In genomic region chr4:143270903-143271302, GRCm38 (mm10) we compare ENCODE assay signal across 17 mouse cellular contexts. TPM values are rescaled to one million over a fixed set of nuclear protein-coding genes. Genes with fewer than 3 reads are reported as not detected.
"Had no signal": no experiment of that assay in that cellular context is flagged by ENCODE, and none has a peak within 500 bp of the region (broad histone marks: within the 10 kb centered on the region; RNA-seq: fewer than 3 reads in every experiment).

No protein-coding gene starts in this region.

- ATAC-seq: midbrain, embryonic 13.5 days; midbrain, embryonic 15.5 days had no signal

- H3K9ac ChIP-seq: lung, embryonic 14.5 days; midbrain, embryonic 13.5 days; midbrain, embryonic 15.5 days; neural tube, embryonic 12.5 days; stomach, embryonic 15.5 days had no signal

- H3K4me2 ChIP-seq: lung, embryonic 14.5 days; midbrain, embryonic 11.5 days; midbrain, embryonic 13.5 days; midbrain, embryonic 15.5 days; neural tube, embryonic 12.5 days; stomach, embryonic 15.5 days had no signal

- H3K27me3 ChIP-seq: megakaryocyte, embryonic 14.5 days; midbrain, embryonic 13.5 days; midbrain, embryonic 15.5 days; neural tube, embryonic 12.5 days; stomach, embryonic 15.5 days had no signal

- H3K4me3 ChIP-seq: megakaryocyte, embryonic 14.5 days; midbrain, embryonic 13.5 days; midbrain, embryonic 15.5 days; neural tube, embryonic 12.5 days; stomach, embryonic 15.5 days had no signal

- H3K4me1 ChIP-seq: megakaryocyte, embryonic 14.5 days; midbrain, embryonic 13.5 days; midbrain, embryonic 15.5 days; neural tube, embryonic 12.5 days; stomach, embryonic 15.5 days had no signal

- DNase-seq: lung, adult 18-20 months; lung, embryonic 14.5 days; lung, postnatal 10 days; right cerebral cortex, postnatal 14 days; thymus, adult 2 months; thymus, postnatal 25 days; thymus, postnatal 4 days had no signal

- H3K27ac ChIP-seq: macrophage; midbrain, embryonic 13.5 days; midbrain, embryonic 15.5 days; neural tube, embryonic 12.5 days; stomach, embryonic 15.5 days; stomach, postnatal 0 days had no signal

- H3K9me3 ChIP-seq: midbrain, embryonic 13.5 days; midbrain, embryonic 15.5 days; neural tube, embryonic 12.5 days; stomach, embryonic 15.5 days had no signal

- H3K36me3 ChIP-seq: midbrain, embryonic 15.5 days; stomach, embryonic 15.5 days had no signal

RNA-seq across cellular contexts. Expression of gene Pdpn, which starts 28.5 kb away (rescaled TPM):
- total RNA-seq: monocyte, adult 5-6 weeks; neutrophil, adult 5-6 weeks had no signal
